Mouse (Mus musculus) kidney, embryonic 16.5 days (tissue): ENCODE measurements around the gene Rnpepl1. TPM values are rescaled to one million over a fixed set of nuclear protein-coding genes. Genes with fewer than 3 reads are reported as not detected.
A peak's percentile ranks its signal among the peaks of the same experiment; 100 is the strongest.

Experiments
- ATAC-seq: fragments of 200-750 bp; cut with Nextera tagmentation; 2 replicates; pipeline ENCODE4 v1.8.0; 2017; ENCODE audit warnings: moderate TSS enrichment; ENCODE audit not compliant: low FRiP score, low TSS enrichment
- H3K27ac ChIP-seq: fragments of 300-500 bp; sonication (generic); 2 replicates; pipeline ENCODE4 v1.5.1; 2014; ENCODE audit warnings: low read length
- H3K27me3 ChIP-seq: fragments of 300-500 bp; sonication (generic); 2 replicates; pipeline ENCODE4 v1.6.1; 2014; ENCODE audit warnings: low read length, control low read depth, mixed read lengths; ENCODE audit not compliant: insufficient read depth
- H3K36me3 ChIP-seq: fragments of 300-500 bp; sonication (generic); 2 replicates; pipeline ENCODE4 v1.6.1; 2014; ENCODE audit warnings: low read length, control low read depth, mixed read lengths; ENCODE audit not compliant: insufficient read depth
- H3K4me1 ChIP-seq: fragments of 300-500 bp; sonication (generic); 2 replicates; pipeline ENCODE4 v1.6.1; 2014; ENCODE audit warnings: low read length, control low read depth, mixed read lengths; ENCODE audit not compliant: insufficient read depth
- H3K4me2 ChIP-seq: fragments of 300-500 bp; sonication (generic); replicated peaks from 2 replicates; pipeline ENCODE4 v1.6.1; 2014; ENCODE audit warnings: low read depth, low read length
- H3K4me3 ChIP-seq: fragments of 300-500 bp; sonication (generic); 2 replicates; pipeline ENCODE4 v1.5.1; 2014; ENCODE audit warnings: mild to moderate bottlenecking, low read length
- H3K9ac ChIP-seq: fragments of 300-500 bp; sonication (generic); replicated peaks from 2 replicates; pipeline ENCODE4 v1.6.1; 2014; ENCODE audit warnings: low read length
- H3K9me3 ChIP-seq: fragments of 300-500 bp; sonication (generic); 2 replicates; pipeline ENCODE4 v1.6.1; 2016; ENCODE audit warnings: low read length, control low read depth
- WGBS: fragments of 180-500 bp; shearing (Covaris S2); extraction: QIAGEN DNeasy Blood & Tissue Kit; methylation state at CpG from one replicate; pipeline ENCODE4 v1.1.7; 2014; 5-methylcytosine and 5-hydroxymethylcytosine counted together
- polyA plus RNA-seq: library from polyadenylated mRNA; unstranded; fragments of >200 nt; fragmentation: Nextera tagmentation; extraction: Ambion mirVana; gene quantifications from 2 replicates; pipeline ENCODE4 v1.2.1, GENCODE M21; 2015

Gene Rnpepl1
- polyA plus RNA-seq, 1 experiment from 2014 or later: 31.1 TPM

- no peak for ATAC-seq
- H3K27ac ChIP-seq: no peak overlapping the region
- no peak overlapping the region for H3K9ac ChIP-seq
- H3K27me3 ChIP-seq: no peaks in the 10 kb centered on the region
- no peak overlapping the region for H3K4me3 ChIP-seq
- peaks cover 17% of the 10 kb centered on the region for H3K4me1 ChIP-seq
- 79% methylated on average over 11 of the region's 11 CpGs for WGBS
- no peaks in the 10 kb centered on the region for H3K9me3 ChIP-seq
- H3K36me3 ChIP-seq: peaks cover 44% of the 10 kb centered on the region
- H3K4me2 ChIP-seq: no peak overlapping the region
Observed at GRCm38 (mm10) chr1:92914993-92915392, 4.4 kb downstream of the Rnpepl1 start.

- H3K4me2 ChIP-seq: no peak overlapping the region
- no peaks in the 10 kb centered on the region for H3K27me3 ChIP-seq
- H3K4me3 ChIP-seq: no peak overlapping the region
- peaks cover 11% of the 10 kb centered on the region for H3K4me1 ChIP-seq
- peaks cover 50% of the 10 kb centered on the region for H3K36me3 ChIP-seq
- no peak overlapping the region for H3K27ac ChIP-seq
- ATAC-seq: no peak
- no peak overlapping the region for H3K9ac ChIP-seq
- no peaks in the 10 kb centered on the region for H3K9me3 ChIP-seq
- WGBS: 93% methylated on average over 9 of the region's 9 CpGs
Observed at GRCm38 (mm10) chr1:92916725-92917124, 6.1 kb downstream of the Rnpepl1 start.

- Histone ChIP-seq H3K4me2 (no peak overlapping the region), H3K36me3 (peaks cover 50% of the 10 kb centered on the region), H3K4me3 (no peak overlapping the region), H3K9me3 (no peaks in the 10 kb centered on the region), H3K9ac (no peak overlapping the region), H3K4me1 (no peaks in the 10 kb centered on the region), H3K27me3 (no peaks in the 10 kb centered on the region), H3K27ac (no peak overlapping the region)
- no peak for ATAC-seq
- WGBS: 97% methylated on average over 11 of the region's 11 CpGs
Observed at GRCm38 (mm10) chr1:92919151-92919550, 8.6 kb downstream of the Rnpepl1 start.

DNA sequence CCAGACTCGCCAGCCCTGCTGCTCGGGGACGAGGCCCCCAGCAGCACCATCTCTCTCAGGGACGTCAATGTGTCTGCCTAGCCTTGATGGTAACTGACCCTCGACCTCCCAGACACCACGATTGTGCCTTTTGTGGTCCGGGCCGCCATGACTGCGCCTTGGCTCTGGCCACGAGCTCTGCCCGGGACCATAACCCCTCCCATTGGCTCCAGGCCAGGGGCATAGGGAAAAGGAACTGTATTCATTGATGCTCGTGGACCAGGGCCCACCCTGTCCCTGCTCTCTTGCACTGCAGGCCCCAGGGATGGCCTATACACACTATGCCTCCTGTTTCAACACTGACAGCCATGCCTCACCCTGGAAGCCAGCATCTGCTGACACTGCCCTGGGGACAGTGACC is 9.2 kb downstream of the Rnpepl1 start:
- Histone ChIP-seq H3K4me1 (no peaks in the 10 kb centered on the region), H3K36me3 (peaks cover 48% of the 10 kb centered on the region), H3K27ac (no peak overlapping the region), H3K27me3 (no peaks in the 10 kb centered on the region), H3K9me3 (no peaks in the 10 kb centered on the region), H3K4me2 (no peak overlapping the region), H3K4me3 (no peak overlapping the region), H3K9ac (no peak overlapping the region)
- ATAC-seq: no peak
- 87% methylated on average over 12 of the region's 12 CpGs for WGBS

GRCm38 (mm10) chr1:92920474-92921200 is 10.1 kb downstream of the Rnpepl1 start:
- H3K4me1 ChIP-seq: no peaks in the 10 kb centered on the region
- no peak overlapping the region for H3K4me2 ChIP-seq
- 86% methylated on average over 7 of the region's 7 CpGs for WGBS
- no peak overlapping the region for H3K27ac ChIP-seq
- H3K9ac ChIP-seq: no peak overlapping the region
- H3K9me3 ChIP-seq: no peaks in the 10 kb centered on the region
- no peaks in the 10 kb centered on the region for H3K27me3 ChIP-seq
- ATAC-seq: no peak
- no peak overlapping the region for H3K4me3 ChIP-seq
- H3K36me3 ChIP-seq: peaks cover 47% of the 10 kb centered on the region

GRCm38 (mm10) chr1:92921496-92921895 is 10.9 kb downstream of the Rnpepl1 start:
- 81% methylated on average over 4 of the region's 4 CpGs for WGBS
- ATAC-seq: no peak

GRCm38 (mm10) chr1:92930171-92930706 is 19.7 kb downstream of the Rnpepl1 start:
- H3K4me2 ChIP-seq: no peak overlapping the region
- 32% methylated on average over 1 of the region's 1 CpGs for WGBS
- no peaks in the 10 kb centered on the region for H3K27me3 ChIP-seq
- H3K4me3 ChIP-seq: no peak overlapping the region
- no peaks in the 10 kb centered on the region for H3K36me3 ChIP-seq
- no peak for ATAC-seq
- peaks cover 5% of the 10 kb centered on the region; the same call in 1 of the 2 replicates for H3K9me3 ChIP-seq
- no peak overlapping the region for H3K27ac ChIP-seq
- H3K9ac ChIP-seq: no peak overlapping the region
- peaks cover 8% of the 10 kb centered on the region for H3K4me1 ChIP-seq

More at GRCm38 (mm10) chr1:92921496-92921895, 10.9 kb downstream of the Rnpepl1 start:
- H3K9me3 ChIP-seq: no peaks in the 10 kb centered on the region
- no peak overlapping the region for H3K4me3 ChIP-seq
- peaks cover 41% of the 10 kb centered on the region for H3K36me3 ChIP-seq
- no peaks in the 10 kb centered on the region for H3K4me1 ChIP-seq
- H3K4me2 ChIP-seq: no peak overlapping the region
- no peaks in the 10 kb centered on the region for H3K27me3 ChIP-seq
- H3K9ac ChIP-seq: no peak overlapping the region
- no peak overlapping the region for H3K27ac ChIP-seq

DNA sequence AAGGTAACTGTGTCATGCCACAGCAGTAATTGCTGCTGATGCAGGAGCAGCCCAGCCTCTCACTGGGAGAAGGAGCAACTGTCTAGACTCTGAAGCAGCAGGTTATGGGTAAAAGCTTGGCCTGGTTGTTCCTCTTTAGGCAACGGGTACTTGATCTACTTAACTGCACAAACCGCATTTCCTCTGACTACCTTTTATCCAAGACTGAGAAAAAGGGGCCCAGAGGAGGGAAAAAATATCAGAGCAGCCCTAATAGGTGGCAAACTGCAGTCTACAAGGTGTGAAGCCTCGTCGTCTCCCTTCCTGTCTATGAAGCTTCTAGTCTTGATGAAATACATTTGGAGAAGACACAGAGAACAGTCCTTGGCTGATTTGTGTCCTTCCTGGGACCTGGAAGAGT is 23.0 kb downstream of the Rnpepl1 start:
- Histone ChIP-seq H3K9ac (peak overlapping the region; percentile 81), H3K27me3 (no peaks in the 10 kb centered on the region), H3K4me1 (peaks cover 27% of the 10 kb centered on the region), H3K4me2 (peak overlapping the region; percentile 86), H3K9me3 (peaks cover 5% of the 10 kb centered on the region; the same call in 1 of the 2 replicates), H3K27ac (peak overlapping the region; percentile 99), H3K4me3 (peak overlapping the region; percentile 72), H3K36me3 (peaks cover 5% of the 10 kb centered on the region)
- WGBS: 75% methylated on average over 4 of the region's 4 CpGs
- ATAC-seq: no peak

- Histone ChIP-seq H3K4me2 (peak within 1 kb of the TSS; percentile 86), H3K4me3 (peak within 1 kb of the TSS; percentile 72), H3K9ac (peak within 1 kb of the TSS; percentile 81), H3K4me1 (peaks cover 27% of the 10 kb centered on the region), H3K36me3 (peaks cover 12% of the 10 kb centered on the region), H3K27me3 (no peaks in the 10 kb centered on the region), H3K27ac (peak within 1 kb of the TSS; percentile 99), H3K9me3 (peaks cover 5% of the 10 kb centered on the region; the same call in 1 of the 2 replicates)
- peak; percentile 100 for ATAC-seq
- under 1% methylated on average over 45 of the region's 45 CpGs for WGBS
Observed at GRCm38 (mm10) chr1:92934182-92934827, 23.7 kb downstream of the Rnpepl1 start, which contains the start of gene Capn10. Capn10 (plus strand) TSS chr1:92934376.
